Mouse (Mus musculus): Measurements from ENCODE around the gene St3gal3.

GRCm38 (mm10) chr4:118109649-118110048, 25.1 kb downstream of the St3gal3 start:
- TF ChIP-seq HCFC1 (IDR thresholded peaks at IDR 0.05; ENCODE audit: low read depth, low read length) (peak; percentile 67), MEF2A (IDR thresholded peaks at IDR 0.05; ENCODE audit: extremely low read depth, insufficient replicate concordance, low read depth, low read length, poor library complexity, severe bottlenecking) (peak; percentile 93; the same call in 1 of the 2 replicates), GATA1 (IDR thresholded peaks at IDR 0.05; ENCODE audit: low read depth, low read length) (peak; percentile 80), CHD1 (IDR thresholded peaks at IDR 0.05; ENCODE audit: low read depth, low read length) (no peak), NELFE (IDR thresholded peaks at IDR 0.05; ENCODE audit: low read depth, low read length) (no peak), SMC3 (IDR thresholded peaks at IDR 0.05; ENCODE audit: low read depth, low read length) (no peak)
